Mouse (Mus musculus) forebrain, embryonic 13.5 days (tissue): ENCODE results near the gene Gm8220. TPM values are rescaled to one million over a fixed set of nuclear protein-coding genes. Genes with fewer than 3 reads are reported as not detected.
"Not testable (repeated sequence)": the region's sequence is repeated elsewhere in the genome, so short reads cannot be mapped to it uniquely, and the experiment has no call there.

Experiments used
- ATAC-seq: fragments of 200-750 bp; cut with Nextera tagmentation; 2 replicates; pipeline ENCODE4 v1.8.0; 2017
- H3K27ac ChIP-seq: fragments of 300-500 bp; sonication (generic); 2 replicates; pipeline ENCODE4 v1.5.1; 2015; ENCODE audit warnings: inconsistent platforms, mild to moderate bottlenecking, moderate library complexity
- H3K27me3 ChIP-seq: fragments of 300-500 bp; sonication (generic); 2 replicates; pipeline ENCODE4 v1.6.1; 2015; ENCODE audit warnings: mild to moderate bottlenecking, inconsistent platforms
- H3K36me3 ChIP-seq: fragments of 300-500 bp; sonication (generic); 2 replicates; pipeline ENCODE4 v1.6.1; 2015; ENCODE audit warnings: mild to moderate bottlenecking, inconsistent platforms; ENCODE audit not compliant: poor library complexity, severe bottlenecking
- H3K4me1 ChIP-seq: fragments of 300-500 bp; sonication (generic); 2 replicates; pipeline ENCODE4 v1.6.1; 2015; ENCODE audit warnings: inconsistent platforms
- H3K4me2 ChIP-seq: fragments of 300-500 bp; sonication (generic); 2 replicates; pipeline ENCODE4 v1.6.1; 2015; ENCODE audit warnings: inconsistent platforms, mild to moderate bottlenecking, moderate library complexity
- H3K4me3 ChIP-seq: fragments of 300-500 bp; sonication (generic); 2 replicates; pipeline ENCODE4 v1.5.1; 2015; ENCODE audit warnings: mild to moderate bottlenecking, inconsistent platforms
- H3K9ac ChIP-seq: fragments of 300-500 bp; sonication (generic); 2 replicates; pipeline ENCODE4 v1.6.1; 2015; ENCODE audit warnings: mild to moderate bottlenecking, inconsistent platforms
- H3K9me3 ChIP-seq: fragments of 300-500 bp; sonication (generic); replicated peaks from 2 replicates; pipeline ENCODE4 v1.6.1; 2016; ENCODE audit warnings: inconsistent platforms
- WGBS: fragments of 180-500 bp; shearing (Covaris S2); methylation state at CpG from one replicate; pipeline ENCODE4 v1.1.7; 2015; 5-methylcytosine and 5-hydroxymethylcytosine counted together
- polyA plus RNA-seq: library from polyadenylated mRNA; unstranded; fragments of >200 nt; fragmentation: Nextera tagmentation; extraction: Ambion mirVana; gene quantifications from 2 replicates; pipeline ENCODE4 v1.2.1, GENCODE M21; 2015

The Gm8220 gene
- not detected in 2 replicates for polyA plus RNA-seq

DNA sequence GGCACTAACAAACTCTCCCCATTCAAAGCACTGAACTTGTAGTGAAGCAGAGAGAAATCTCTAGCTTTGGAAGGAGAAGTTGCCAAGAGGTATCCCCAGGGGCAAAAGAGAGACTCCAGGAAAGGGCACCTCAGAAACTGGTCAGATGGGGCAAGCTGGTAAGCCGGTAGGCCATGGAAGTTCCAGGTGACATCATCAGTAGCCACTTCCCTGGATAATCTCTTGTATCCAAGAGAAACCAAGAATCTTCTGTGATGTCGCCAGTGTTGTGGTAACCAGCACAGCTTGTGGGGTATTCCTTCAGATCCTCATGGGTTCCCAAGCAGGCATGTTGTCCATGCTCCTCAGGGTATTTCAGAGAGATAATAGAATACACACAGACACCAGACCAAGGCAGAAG lies at the start of gene Gm8220:
Gene Gm8220, plus strand, starts transcription at position 301 of the 400 bp plus-strand sequence.
- not testable (repeated sequence) for H3K9ac ChIP-seq, ATAC-seq, H3K4me3 ChIP-seq, H3K27me3 ChIP-seq, H3K4me1 ChIP-seq, H3K36me3 ChIP-seq, H3K9me3 ChIP-seq, H3K4me2 ChIP-seq, H3K27ac ChIP-seq
- 88% methylated on average over 2 of the region's 2 CpGs for WGBS

DNA sequence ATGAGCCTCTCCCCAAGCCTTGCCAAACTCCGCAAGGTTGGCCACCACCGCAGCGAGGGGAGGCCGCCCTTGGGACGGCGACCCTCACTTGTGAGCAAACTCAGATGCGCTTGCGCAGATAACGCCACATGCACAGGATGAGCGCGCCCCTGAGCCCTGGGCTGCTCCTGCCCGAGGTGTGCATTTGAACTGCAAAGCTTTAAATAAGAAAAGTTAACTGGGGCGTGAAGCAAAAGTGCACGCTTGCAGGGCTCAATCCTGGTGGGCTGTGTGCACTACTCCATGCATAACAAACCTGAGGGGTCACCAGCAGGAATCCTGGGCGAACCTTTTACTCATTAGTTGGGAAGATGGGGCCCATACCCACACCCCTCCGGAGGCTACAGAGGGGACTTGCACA lies 37.3 kb upstream of the Gm8220 start:
- ATAC-seq, result no peak
- Histone ChIP-seq H3K9ac (no peak overlapping the region), H3K4me2 (no peak overlapping the region), H3K4me3 (no peak overlapping the region), H3K27me3 (no peaks in the 10 kb centered on the region), H3K36me3 (no peaks in the 10 kb centered on the region), H3K4me1 (no peaks in the 10 kb centered on the region), H3K9me3 (no peaks in the 10 kb centered on the region), H3K27ac (no peak overlapping the region)
- WGBS, result 90% methylated on average over 16 of the region's 16 CpGs

DNA sequence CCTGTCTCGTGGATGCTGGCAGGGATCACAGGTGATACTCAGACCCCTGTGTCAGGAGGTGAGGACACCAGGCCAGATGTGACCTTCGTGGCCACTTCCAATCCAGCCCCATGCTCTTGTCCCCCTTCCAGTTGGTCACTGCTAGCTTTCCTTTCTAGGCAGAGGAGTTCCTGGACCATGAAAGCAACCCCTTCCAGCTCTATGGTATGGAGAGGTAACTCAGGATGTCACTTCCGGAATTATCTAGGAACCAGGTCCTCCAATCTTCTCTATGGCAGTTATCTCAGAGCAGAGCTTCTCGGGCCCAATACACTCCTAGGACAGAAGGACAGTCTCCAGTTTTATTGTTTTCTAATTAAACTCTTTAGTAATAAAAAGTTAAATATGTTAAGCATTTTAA lies 26.7 kb downstream of the Gm8220 start:
- not testable (repeated sequence) for H3K4me1 ChIP-seq, H3K36me3 ChIP-seq, H3K9ac ChIP-seq, H3K4me2 ChIP-seq, ATAC-seq, H3K27me3 ChIP-seq, H3K4me3 ChIP-seq, H3K9me3 ChIP-seq, H3K27ac ChIP-seq
- WGBS, result 82% methylated on average over 3 of the region's 4 CpGs

DNA sequence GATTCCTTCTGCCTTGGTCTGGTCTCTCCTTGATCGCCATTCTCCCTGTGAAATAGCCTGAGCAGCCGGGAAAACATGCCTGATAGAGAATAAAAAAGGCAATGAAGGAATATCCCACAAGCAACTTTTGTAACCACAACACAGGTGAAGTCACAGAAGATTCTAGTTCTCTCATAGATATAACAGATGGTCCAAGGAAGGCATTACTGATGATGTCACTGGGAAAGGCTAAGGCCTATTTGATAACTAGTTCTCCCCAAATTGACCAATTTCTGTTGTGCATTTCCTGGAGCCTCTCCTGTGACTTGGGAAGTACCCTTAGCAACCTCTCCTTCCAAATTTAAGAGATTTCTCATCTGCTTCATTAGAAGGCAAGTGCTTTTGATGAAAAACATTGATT lies 53.1 kb downstream of the Gm8220 start, which contains the start of gene Gm5930:
Gene Gm5930, minus strand, starts transcription at position 101 of the 400 bp plus-strand sequence.
- WGBS, result no CpG with 5 or more reads among the region's 2 CpGs
- not testable (repeated sequence) for ATAC-seq, H3K9ac ChIP-seq, H3K4me2 ChIP-seq, H3K9me3 ChIP-seq, H3K4me1 ChIP-seq, H3K27ac ChIP-seq, H3K36me3 ChIP-seq, H3K27me3 ChIP-seq, H3K4me3 ChIP-seq

Other genes starting within 250 kb of the Gm8220 start
- gene Ear2, start 182.9 kb upstream of the Gm8220 start, polyA plus RNA-seq, result not detected in 2 replicates
- not detected in 2 replicates for gene Gm3327, start 161.7 kb upstream of the Gm8220 start, polyA plus RNA-seq
- gene Gm8212, start 87.9 kb upstream of the Gm8220 start, polyA plus RNA-seq, result not detected in 2 replicates
- not detected in 2 replicates for gene 4930503E14Rik, start 72.3 kb upstream of the Gm8220 start, polyA plus RNA-seq
- gene Gm5930, start 53.0 kb downstream of the Gm8220 start, polyA plus RNA-seq, result not detected in 2 replicates
- not detected in 2 replicates for gene Gm8229, start 79.8 kb downstream of the Gm8220 start, polyA plus RNA-seq
- gene Gm3371, start 125.1 kb downstream of the Gm8220 start, polyA plus RNA-seq, result not detected in 2 replicates
- not detected in 2 replicates for gene Gm8232, start 148.1 kb downstream of the Gm8220 start, polyA plus RNA-seq
- gene BC061237, start 206.9 kb downstream of the Gm8220 start, polyA plus RNA-seq, result not detected in 2 replicates
- not detected in 2 replicates for gene Gm17093, start 232.7 kb downstream of the Gm8220 start, polyA plus RNA-seq